Mouse (Mus musculus) kidney, embryonic 16.5 days (tissue): ENCODE results near the gene Gpr33. TPM values are rescaled to one million over a fixed set of nuclear protein-coding genes. Genes with fewer than 3 reads are reported as not detected.

Experiments
- ATAC-seq: fragments of 200-750 bp; cut with Nextera tagmentation; 2 replicates; pipeline ENCODE4 v1.8.0; 2017; ENCODE audit warnings: moderate TSS enrichment; ENCODE audit not compliant: low FRiP score, low TSS enrichment
- H3K27ac ChIP-seq: fragments of 300-500 bp; sonication (generic); 2 replicates; pipeline ENCODE4 v1.5.1; 2014; ENCODE audit warnings: low read length
- H3K27me3 ChIP-seq: fragments of 300-500 bp; sonication (generic); 2 replicates; pipeline ENCODE4 v1.6.1; 2014; ENCODE audit warnings: low read length, control low read depth, mixed read lengths; ENCODE audit not compliant: insufficient read depth
- H3K36me3 ChIP-seq: fragments of 300-500 bp; sonication (generic); 2 replicates; pipeline ENCODE4 v1.6.1; 2014; ENCODE audit warnings: low read length, control low read depth, mixed read lengths; ENCODE audit not compliant: insufficient read depth
- H3K4me1 ChIP-seq: fragments of 300-500 bp; sonication (generic); 2 replicates; pipeline ENCODE4 v1.6.1; 2014; ENCODE audit warnings: low read length, control low read depth, mixed read lengths; ENCODE audit not compliant: insufficient read depth
- H3K4me2 ChIP-seq: fragments of 300-500 bp; sonication (generic); replicated peaks from 2 replicates; pipeline ENCODE4 v1.6.1; 2014; ENCODE audit warnings: low read depth, low read length
- H3K4me3 ChIP-seq: fragments of 300-500 bp; sonication (generic); 2 replicates; pipeline ENCODE4 v1.5.1; 2014; ENCODE audit warnings: mild to moderate bottlenecking, low read length
- H3K9ac ChIP-seq: fragments of 300-500 bp; sonication (generic); replicated peaks from 2 replicates; pipeline ENCODE4 v1.6.1; 2014; ENCODE audit warnings: low read length
- H3K9me3 ChIP-seq: fragments of 300-500 bp; sonication (generic); 2 replicates; pipeline ENCODE4 v1.6.1; 2016; ENCODE audit warnings: low read length, control low read depth
- WGBS: fragments of 180-500 bp; shearing (Covaris S2); extraction: QIAGEN DNeasy Blood & Tissue Kit; methylation state at CpG from one replicate; pipeline ENCODE4 v1.1.7; 2014; 5-methylcytosine and 5-hydroxymethylcytosine counted together
- polyA plus RNA-seq: library from polyadenylated mRNA; unstranded; fragments of >200 nt; fragmentation: Nextera tagmentation; extraction: Ambion mirVana; gene quantifications from 2 replicates; pipeline ENCODE4 v1.2.1, GENCODE M21; 2015

Gene Gpr33
- polyA plus RNA-seq, 1 experiment from 2014 or later, result not detected

GRCm38 (mm10) chr12:52012159-52012558 is 15.7 kb downstream of the Gpr33 start:
- Histone ChIP-seq H3K9ac (no peak overlapping the region), H3K4me3 (no peak overlapping the region), H3K27me3 (no peaks in the 10 kb centered on the region), H3K9me3 (no peaks in the 10 kb centered on the region), H3K4me2 (no peak overlapping the region), H3K27ac (no peak overlapping the region), H3K36me3 (no peaks in the 10 kb centered on the region), H3K4me1 (no peaks in the 10 kb centered on the region)
- no peak for ATAC-seq
- WGBS, result 77% methylated on average over 8 of the region's 8 CpGs

- H3K4me1 ChIP-seq, result no peaks in the 10 kb centered on the region
- ATAC-seq, result no peak
- H3K27ac ChIP-seq, result no peak overlapping the region
- no peak overlapping the region for H3K9ac ChIP-seq
- H3K27me3 ChIP-seq, result no peaks in the 10 kb centered on the region
- WGBS, result 61% methylated on average over 2 of the region's 2 CpGs
- no peak overlapping the region for H3K4me3 ChIP-seq
- H3K9me3 ChIP-seq, result no peaks in the 10 kb centered on the region
- no peaks in the 10 kb centered on the region for H3K36me3 ChIP-seq
- no peak overlapping the region for H3K4me2 ChIP-seq
These were observed 17.3 kb downstream of the Gpr33 start for GRCm38 (mm10) chr12:52010630-52010961.

GRCm38 (mm10) chr12:52009928-52010629 is 17.8 kb downstream of the Gpr33 start:
- H3K4me1 ChIP-seq, result peaks cover 2% of the 10 kb centered on the region; the same call in 1 of the 2 replicates
- no peak overlapping the region for H3K4me2 ChIP-seq
- H3K36me3 ChIP-seq, result no peaks in the 10 kb centered on the region
- ATAC-seq, result no peak
- H3K4me3 ChIP-seq, result no peak overlapping the region
- no peaks in the 10 kb centered on the region for H3K9me3 ChIP-seq
- H3K9ac ChIP-seq, result no peak overlapping the region
- H3K27me3 ChIP-seq, result no peaks in the 10 kb centered on the region
- H3K27ac ChIP-seq, result no peak overlapping the region
- WGBS, result 73% methylated on average over 15 of the region's 15 CpGs

GRCm38 (mm10) chr12:52006633-52006994 is 21.2 kb downstream of the Gpr33 start:
- Histone ChIP-seq H3K4me2 (peak overlapping the region; percentile 75), H3K4me1 (peaks cover 5% of the 10 kb centered on the region; the same call in 1 of the 2 replicates), H3K27me3 (no peaks in the 10 kb centered on the region), H3K4me3 (peak overlapping the region; percentile 86), H3K9ac (peak overlapping the region; percentile 86), H3K36me3 (no peaks in the 10 kb centered on the region), H3K9me3 (no peaks in the 10 kb centered on the region), H3K27ac (no peak overlapping the region)
- ATAC-seq, result peak; percentile 75
- WGBS, result 43% methylated on average over 5 of the region's 5 CpGs

GRCm38 (mm10) chr12:52005877-52006632 is 21.8 kb downstream of the Gpr33 start, which contains the start of gene Dtd2:
Dtd2 (minus strand) TSS chr12:52006501.
- Histone ChIP-seq H3K27me3 (no peaks in the 10 kb centered on the region), H3K9ac (peak within 1 kb of the TSS; percentile 86), H3K4me2 (peak within 1 kb of the TSS; percentile 75), H3K4me3 (peak within 1 kb of the TSS; percentile 86), H3K4me1 (peaks cover 5% of the 10 kb centered on the region; the same call in 1 of the 2 replicates), H3K36me3 (no peaks in the 10 kb centered on the region), H3K27ac (peak within 1 kb of the TSS; percentile 73), H3K9me3 (no peaks in the 10 kb centered on the region)
- peak; percentile 97 for ATAC-seq
- WGBS, result 2% methylated on average over 46 of the region's 46 CpGs

- Histone ChIP-seq H3K9me3 (no peaks in the 10 kb centered on the region), H3K9ac (no peak overlapping the region), H3K4me3 (no peak overlapping the region), H3K36me3 (peaks cover 14% of the 10 kb centered on the region), H3K4me1 (peaks cover 5% of the 10 kb centered on the region; the same call in 1 of the 2 replicates), H3K27me3 (no peaks in the 10 kb centered on the region), H3K4me2 (no peak overlapping the region), H3K27ac (no peak overlapping the region)
- WGBS, result 94% methylated on average over 3 of the region's 3 CpGs
- ATAC-seq, result no peak
These were observed 25.1 kb downstream of the Gpr33 start for GRCm38 (mm10) chr12:52002746-52003145.

GRCm38 (mm10) chr12:52001544-52001943 is 26.3 kb downstream of the Gpr33 start:
- peaks cover 5% of the 10 kb centered on the region; the same call in 1 of the 2 replicates for H3K4me1 ChIP-seq
- H3K4me3 ChIP-seq, result no peak overlapping the region
- H3K27me3 ChIP-seq, result no peaks in the 10 kb centered on the region
- no peak for ATAC-seq
- no peak overlapping the region for H3K4me2 ChIP-seq
- 16% methylated on average over 4 of the region's 4 CpGs for WGBS
- H3K27ac ChIP-seq, result no peak overlapping the region
- H3K9me3 ChIP-seq, result no peaks in the 10 kb centered on the region
- H3K9ac ChIP-seq, result no peak overlapping the region
- H3K36me3 ChIP-seq, result peaks cover 17% of the 10 kb centered on the region

- Histone ChIP-seq H3K4me3 (no peak overlapping the region), H3K9ac (no peak overlapping the region), H3K36me3 (peaks cover 26% of the 10 kb centered on the region), H3K4me2 (no peak overlapping the region), H3K27ac (no peak overlapping the region), H3K27me3 (no peaks in the 10 kb centered on the region), H3K9me3 (no peaks in the 10 kb centered on the region), H3K4me1 (no peaks in the 10 kb centered on the region)
- WGBS, result 88% methylated on average over 9 of the region's 9 CpGs
- no peak for ATAC-seq
These were observed 29.4 kb downstream of the Gpr33 start for GRCm38 (mm10) chr12:51998366-51998932.

- Histone ChIP-seq H3K36me3 (peaks cover 26% of the 10 kb centered on the region), H3K4me3 (no peak overlapping the region), H3K4me1 (no peaks in the 10 kb centered on the region), H3K4me2 (no peak overlapping the region), H3K27me3 (no peaks in the 10 kb centered on the region), H3K9me3 (no peaks in the 10 kb centered on the region), H3K9ac (no peak overlapping the region), H3K27ac (no peak overlapping the region)
- WGBS, result 90% methylated on average over 1 of the region's 1 CpGs
- no peak for ATAC-seq
These were observed 31.9 kb downstream of the Gpr33 start for GRCm38 (mm10) chr12:51995738-51996536.
